ENCODE assay signal across 19 mouse cellular contexts in genomic region chr2:26441688-26442087, GRCm38 (mm10). TPM values are rescaled to one million over a fixed set of nuclear protein-coding genes. Genes with fewer than 3 reads are reported as not detected.
DNase-seq lines count a peak whose midpoint lies in the region; ATAC-seq and TF ChIP-seq lines count a peak whose summit lies in the region.
"Had no signal": no experiment of that assay in that cellular context is flagged by ENCODE, and none has a peak within 500 bp of the region (broad histone marks: within the 10 kb centered on the region; RNA-seq: fewer than 3 reads in every experiment).

No protein-coding gene starts in this region.

- ATAC-seq in intestine, postnatal 0 days, result no peak
- ATAC-seq: forebrain, embryonic 14.5 days; hindbrain, postnatal 0 days had no signal

- H3K4me2 ChIP-seq in intestine, postnatal 0 days (replicated peaks; ENCODE audit: low read depth), result no peak overlapping the region
- H3K4me2 ChIP-seq: embryonic facial prominence, embryonic 15.5 days; hindbrain, embryonic 13.5 days had no signal

- intact Hi-C loops in heart, postnatal 10 days (cut with DNase I), result no loop called here
- intact Hi-C loops in heart, postnatal 25 days (cut with DNase I), result loop anchor here (10.0 kb wide), 1 partner anchor 463 kb away; the partner anchor contains the start of gene Surf6
- intact Hi-C loops in gastrocnemius, postnatal 14 days (cut with DNase I; ENCODE audit: low total_unique reads), result loop anchor here (5.0 kb wide), 1 partner anchor 49 kb away; no protein-coding TSS in a partner anchor

- peaks cover 52% of the 10 kb centered on the region for H3K36me3 ChIP-seq in intestine, postnatal 0 days (ENCODE audit: control insufficient read depth, insufficient read depth)

- H3K27ac ChIP-seq in intestine, postnatal 0 days (ENCODE audit: low read depth, low read length), result no peak overlapping the region
- H3K27ac ChIP-seq: embryonic facial prominence, embryonic 15.5 days; forebrain, embryonic 10.5 days; heart, embryonic 10.5 days; hindbrain, embryonic 13.5 days; hindbrain, postnatal 0 days had no signal

- TF ChIP-seq CTCF in intestine, postnatal 0 days (IDR thresholded peaks at IDR 0.05; ENCODE audit: low read depth), result no peak

- H3K27me3 ChIP-seq in intestine, postnatal 0 days (replicated peaks; ENCODE audit: control insufficient read depth, insufficient read depth, low read length), result no peaks in the 10 kb centered on the region
- H3K27me3 ChIP-seq: embryonic facial prominence, embryonic 15.5 days; hindbrain, embryonic 13.5 days had no signal

- H3K9ac ChIP-seq in intestine, postnatal 0 days (ENCODE audit: low read depth, low read length), result no peak overlapping the region
- H3K9ac ChIP-seq: embryonic facial prominence, embryonic 15.5 days; hindbrain, embryonic 13.5 days had no signal

- WGBS in intestine, postnatal 0 days, result 79% methylated on average over 5 of the region's 5 CpGs

- peaks cover 7% of the 10 kb centered on the region for H3K4me1 ChIP-seq in intestine, postnatal 0 days (replicated peaks; ENCODE audit: control insufficient read depth, insufficient read depth, low read length)

- H3K4me3 ChIP-seq in intestine, postnatal 0 days (ENCODE audit: low read depth, low read length), result no peak overlapping the region
- H3K4me3 ChIP-seq: embryonic facial prominence, embryonic 15.5 days; erythroblast, embryonic 14.5 days; forebrain, embryonic 10.5 days; heart, embryonic 10.5 days; hindbrain, embryonic 13.5 days had no signal

- peak; percentile 71 for DNase-seq in gastrocnemius, adult 18-20 months (ENCODE audit: low spot score)
- no peak for DNase-seq in gastrocnemius, postnatal 10 days
- peak; percentile 38 to 57 for DNase-seq in heart, postnatal 10 days
- no peak for DNase-seq in heart, postnatal 25 days (ENCODE audit: low spot score)
- DNase-seq in gastrocnemius, postnatal 14 days, result peak; percentile 57
- no peak for DNase-seq in Muller cell, postnatal 12 days (ENCODE audit: inconsistent ontology term)
- DNase-seq in urinary bladder, adult 2 months (ENCODE audit: low spot score), result no peak
- DNase-seq: adrenal gland, postnatal 14 days; cerebellum, adult 18-20 months; cerebellum, adult 9-11 months; kidney, adult 18-20 months had no signal

- no peaks in the 10 kb centered on the region for H3K9me3 ChIP-seq in intestine, postnatal 0 days (ENCODE audit: control insufficient read depth)
- H3K9me3 ChIP-seq: embryonic facial prominence, embryonic 15.5 days; forebrain, embryonic 10.5 days; heart, embryonic 10.5 days; hindbrain, embryonic 13.5 days had no signal

RNA-seq across cellular contexts. Expression of gene Sec16a, which starts 3.3 kb away (rescaled TPM):
- 10 to 100 TPM; 23.5 to 24.8 TPM for total RNA-seq in gastrocnemius, adult 18-20 months (2021)
- 10 to 100 TPM; 26.3 to 36.5 TPM for total RNA-seq in gastrocnemius, postnatal 10 days (2021)
- 10 to 100 TPM; 38.2 to 45.5 TPM for total RNA-seq in heart, postnatal 10 days (2021)
- total RNA-seq in heart, postnatal 25 days (2021), result 10 to 100 TPM; 34.9 to 38.8 TPM
- 10 to 100 TPM; 20.9 to 24.1 TPM for total RNA-seq in gastrocnemius, postnatal 14 days (2021)
- polyA plus RNA-seq in intestine, postnatal 0 days (2015; fragmentation: Nextera tagmentation; extraction: Ambion mirVana), result 17.4 and 18.3 TPM in 2 replicates
- polyA plus RNA-seq in urinary bladder, adult 2 months (2012; rRNA removed), result 41.7 and 46.3 TPM in 2 replicates

RNA-seq across cellular contexts. Expression of gene Inpp5e, which starts 32.7 kb away (rescaled TPM):
- 1 to 10 TPM; 8.6 to 9.2 TPM for total RNA-seq in gastrocnemius, adult 18-20 months (2021)
- 1 to 10 TPM; 6.3 to 9.2 TPM for total RNA-seq in gastrocnemius, postnatal 10 days (2021)
- total RNA-seq in heart, postnatal 10 days (2021), result 10 to 100 TPM; 15.3 to 17.1 TPM
- total RNA-seq in heart, postnatal 25 days (2021), result 10 to 100 TPM; 15.2 to 16.9 TPM
- total RNA-seq in gastrocnemius, postnatal 14 days (2021), result 1 to 10 TPM; 5.7 to 5.8 TPM
- 6.8 TPM in 2 replicates for polyA plus RNA-seq in intestine, postnatal 0 days (2015; fragmentation: Nextera tagmentation; extraction: Ambion mirVana)
- 22.2 and 28.0 TPM in 2 replicates for polyA plus RNA-seq in urinary bladder, adult 2 months (2012; rRNA removed)

RNA-seq across cellular contexts. Expression of gene Pmpca, which starts 52.5 kb away (rescaled TPM):
- total RNA-seq in gastrocnemius, adult 18-20 months (2021), result 100 to 1,000 TPM; 131 to 133 TPM
- 100 to 1,000 TPM; 124 to 146 TPM for total RNA-seq in gastrocnemius, postnatal 10 days (2021)
- 100 to 1,000 TPM; 116 to 130 TPM for total RNA-seq in heart, postnatal 10 days (2021)
- total RNA-seq in heart, postnatal 25 days (2021), result 100 to 1,000 TPM; 129 to 130 TPM
- total RNA-seq in gastrocnemius, postnatal 14 days (2021), result 100 to 1,000 TPM; 125 to 136 TPM
- polyA plus RNA-seq in intestine, postnatal 0 days (2015; fragmentation: Nextera tagmentation; extraction: Ambion mirVana), result 46.4 and 47.6 TPM in 2 replicates
- polyA plus RNA-seq in urinary bladder, adult 2 months (2012; rRNA removed), result 57.3 and 69.9 TPM in 2 replicates

RNA-seq across cellular contexts. Expression of gene Entr1, which starts 52.6 kb away (rescaled TPM):
- 10 to 100 TPM; 24.3 to 25.6 TPM for total RNA-seq in gastrocnemius, adult 18-20 months (2021)
- total RNA-seq in gastrocnemius, postnatal 10 days (2021), result 10 to 100 TPM; 25.7 to 35.3 TPM
- 10 to 100 TPM; 58.5 to 58.8 TPM for total RNA-seq in heart, postnatal 10 days (2021)
- 10 to 100 TPM; 49.1 to 50.1 TPM for total RNA-seq in heart, postnatal 25 days (2021)
- total RNA-seq in gastrocnemius, postnatal 14 days (2021), result 10 to 100 TPM; 24.5 to 24.9 TPM
- polyA plus RNA-seq in intestine, postnatal 0 days (2015; fragmentation: Nextera tagmentation; extraction: Ambion mirVana), result 45.6 and 49.3 TPM in 2 replicates
- polyA plus RNA-seq in urinary bladder, adult 2 months (2012; rRNA removed), result 115 and 140 TPM in 2 replicates

Comparison
In these comparisons a context has a peak if more than half of its experiments do, and no peak if none do; other contexts are left out.
1. DNase-seq: peak in gastrocnemius, adult 18-20 months (single experiment), heart, postnatal 10 days (2 of 2) and gastrocnemius, postnatal 14 days (single experiment); none in gastrocnemius, postnatal 10 days (single experiment), heart, postnatal 25 days (single experiment), Muller cell, postnatal 12 days (single experiment) and urinary bladder, adult 2 months (single experiment).